Mouse (Mus musculus) megakaryocyte progenitor cell, adult 5-6 weeks (primary cell): ENCODE data around the gene Zmiz1. TPM values are rescaled to one million over a fixed set of nuclear protein-coding genes. Genes with fewer than 3 reads are reported as not detected.

Experiments
- ATAC-seq: replicated peaks from 2 replicates; pipeline ENCODE4 v1.8.0; 2016; ENCODE audit warnings: mild to moderate bottlenecking, moderate TSS enrichment, inconsistent platforms; ENCODE audit not compliant: poor library complexity
- total RNA-seq, 2 experiments: library from RNA; stranded (forward) in 1 of 2; stranded (reverse) in 1 of 2; fragments of 157-497, 149-512 nt in 1 of 2; fragments of 200-1000 nt in 1 of 2; gene quantifications; 2 replicates each; pipeline versions ENCODE4 v1.2.3 to v1.2.4; 2015 to 2017

Zmiz1 gene
- total RNA-seq, 2 experiments from 2014 or later, result 8.2 to 70.0 TPM

DNA sequence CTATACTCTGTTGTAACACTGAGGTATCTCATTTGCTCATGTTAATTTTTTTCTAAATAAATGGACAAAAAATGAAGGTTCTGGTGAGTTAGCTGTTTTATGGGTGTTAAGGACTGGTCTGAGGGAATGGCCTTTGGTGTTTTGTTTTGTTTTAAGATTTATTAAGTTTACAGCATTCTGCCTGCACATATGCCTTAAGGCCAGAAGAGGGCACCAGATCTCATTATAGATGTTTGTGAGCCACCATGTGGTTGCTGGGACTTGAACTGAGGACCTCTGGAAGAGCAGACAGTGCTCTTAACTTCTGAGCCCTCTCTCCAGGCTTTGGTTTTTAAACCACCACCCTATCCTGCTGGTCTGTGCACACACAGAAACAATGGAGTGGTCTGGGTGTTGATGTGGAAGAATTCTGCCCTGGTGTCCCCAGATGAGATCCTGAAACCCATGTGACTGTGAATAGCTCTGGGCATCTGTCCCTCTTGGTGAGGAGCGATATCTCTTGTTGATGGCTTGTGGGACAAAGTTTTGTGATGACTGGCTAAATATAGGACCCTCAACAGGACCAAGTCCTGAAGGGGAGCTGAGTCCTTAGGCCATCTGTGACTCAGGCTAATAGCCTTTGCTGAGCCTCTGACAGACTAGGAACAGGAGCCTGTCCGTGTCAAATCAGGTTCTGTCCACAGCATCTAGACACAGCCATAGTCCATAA lies 207.8 kb downstream of the Zmiz1 start:
- ATAC-seq, result 0 out of 2 replicates have a peak, but pooled peaks have one; percentile 33

DNA sequence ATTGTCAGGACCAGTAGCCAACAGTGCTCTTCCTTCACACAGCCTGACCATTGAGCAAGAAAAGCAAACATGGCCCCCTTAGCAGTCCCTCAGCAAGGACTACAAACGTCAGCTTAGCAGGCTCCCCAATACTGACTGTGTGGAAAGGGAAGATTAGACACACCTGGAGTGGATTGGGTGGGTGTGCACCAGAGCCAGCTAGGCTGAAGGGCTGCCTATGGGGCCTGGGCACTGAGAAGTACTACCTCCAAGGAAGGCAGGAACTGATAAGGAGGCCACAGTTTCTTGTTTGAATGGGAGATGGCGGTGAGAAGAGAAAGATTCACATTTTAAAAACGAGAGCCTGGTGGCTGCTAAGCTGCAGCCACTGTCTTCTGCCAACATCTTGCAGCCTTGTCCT lies 208.6 kb downstream of the Zmiz1 start:
- ATAC-seq, result peak; percentile 87

DNA sequence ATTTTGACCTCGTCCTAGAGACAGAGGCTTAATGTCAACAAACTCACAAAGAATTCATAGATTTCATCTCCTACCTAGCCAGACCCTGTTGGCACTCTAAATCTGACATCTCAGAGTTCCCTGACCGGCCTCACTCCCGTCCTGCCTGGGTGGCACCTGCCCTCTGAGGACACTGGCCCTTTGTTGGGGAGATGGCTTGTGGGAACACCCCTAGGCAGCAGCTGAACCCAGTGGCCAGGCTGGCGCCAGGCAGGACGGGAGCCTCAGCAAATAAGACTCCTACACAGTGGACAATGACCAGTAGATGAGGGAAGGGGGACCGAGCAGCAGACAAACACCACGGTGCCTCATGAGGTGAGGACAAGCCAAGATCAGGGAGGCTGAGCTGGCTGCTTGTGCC lies 220.6 kb downstream of the Zmiz1 start:
- no peak for ATAC-seq

DNA sequence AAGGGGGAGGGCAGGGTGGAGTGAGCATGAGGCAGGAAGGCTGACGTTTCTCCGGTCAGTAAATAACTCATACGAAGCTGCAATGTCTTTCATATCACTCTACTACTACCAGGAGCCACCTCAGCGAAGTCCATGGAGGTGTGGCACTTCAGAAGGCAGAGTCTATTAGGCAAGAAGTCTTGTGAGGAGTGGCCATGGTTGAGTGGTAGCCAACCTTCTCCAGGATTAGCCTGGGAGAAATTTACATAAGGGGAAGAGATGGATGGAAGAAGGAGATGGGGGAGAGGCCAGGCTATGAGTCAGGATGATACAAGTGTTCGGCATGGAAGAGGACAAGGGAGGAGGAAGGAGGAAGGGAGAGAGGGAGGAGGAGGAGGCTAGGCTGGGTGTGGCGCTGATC lies 223.0 kb downstream of the Zmiz1 start:
- no peak for ATAC-seq

DNA sequence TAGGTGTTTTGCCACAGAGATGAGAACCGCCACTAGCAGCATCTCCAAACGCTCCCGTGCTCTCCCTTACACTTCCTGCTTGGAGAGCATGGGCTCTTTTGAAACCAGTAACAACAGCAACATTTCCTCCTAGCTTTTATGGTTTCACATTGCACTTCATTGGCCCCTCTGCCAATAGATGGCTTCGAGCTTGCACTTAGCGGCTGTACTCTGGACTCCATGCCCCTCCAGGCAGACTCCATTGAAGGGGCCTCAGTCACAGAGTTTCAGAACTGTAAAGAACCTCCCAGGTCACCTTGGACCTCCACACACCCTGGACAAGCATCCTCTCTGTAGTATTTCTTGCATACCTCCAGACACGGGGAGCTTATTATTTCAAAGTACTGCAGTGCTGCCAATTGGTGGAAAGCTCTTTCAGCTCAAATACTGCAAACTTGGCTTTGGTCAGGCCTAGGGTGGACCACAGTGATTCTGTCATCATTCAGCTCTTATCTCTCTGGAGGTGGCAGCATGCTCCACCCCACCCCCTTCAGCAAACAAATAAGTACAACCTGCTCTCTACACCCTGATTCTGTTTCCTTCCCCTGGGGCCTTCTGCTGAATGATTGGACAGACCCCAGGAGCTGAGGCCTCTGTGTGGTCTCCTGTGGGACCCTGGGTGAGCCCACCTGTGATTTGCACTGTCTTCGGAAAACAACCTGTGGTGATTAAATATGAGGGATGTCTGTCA lies 227.4 kb downstream of the Zmiz1 start:
- peak; percentile 42; the same call in 1 of the 2 replicates for ATAC-seq

DNA sequence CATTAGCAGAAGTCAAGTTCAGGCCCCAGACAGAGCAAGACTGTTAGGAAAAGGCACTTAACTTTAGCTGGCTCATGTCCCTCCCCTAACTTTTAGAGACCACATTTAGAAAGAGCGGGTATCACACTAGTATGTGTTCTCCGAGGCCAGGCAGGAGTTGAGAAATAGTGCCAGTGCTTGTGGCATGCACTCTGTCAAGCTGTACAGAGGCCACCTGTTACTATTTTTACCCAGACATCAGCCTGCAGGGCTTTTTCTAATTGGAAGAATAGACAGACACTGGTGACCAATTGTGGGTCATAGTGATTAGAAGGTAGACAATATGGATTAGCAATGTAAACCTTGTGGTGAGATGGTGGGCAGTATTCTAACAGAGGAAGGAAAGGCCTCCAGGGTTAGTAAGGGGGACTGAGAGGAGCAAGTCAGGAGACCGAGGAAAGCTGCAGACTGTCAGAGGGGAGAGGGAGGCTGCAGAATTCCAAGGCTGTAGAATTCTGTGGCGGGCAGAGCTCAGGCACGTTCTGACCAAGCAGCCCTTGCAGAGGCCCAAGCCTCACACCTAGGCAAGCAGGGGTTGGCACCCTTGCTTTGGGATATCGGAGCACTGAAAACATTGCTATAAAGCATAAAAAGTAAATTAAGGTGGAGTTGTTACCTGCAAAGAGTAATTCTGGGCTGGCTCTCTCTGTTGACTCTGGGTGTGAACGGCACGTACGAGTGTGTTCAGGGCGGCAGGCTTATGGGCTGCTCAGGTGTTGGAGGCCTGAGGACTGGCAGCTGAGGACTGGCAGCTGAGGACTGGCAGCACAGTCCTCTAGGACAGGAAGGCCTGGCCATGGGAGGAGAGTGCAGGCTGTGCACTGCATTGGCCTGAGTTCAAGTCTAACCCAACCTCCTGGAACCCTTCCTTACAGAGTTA lies 228.3 kb downstream of the Zmiz1 start:
- peak; percentile 37; the same call in 1 of the 2 replicates for ATAC-seq

DNA sequence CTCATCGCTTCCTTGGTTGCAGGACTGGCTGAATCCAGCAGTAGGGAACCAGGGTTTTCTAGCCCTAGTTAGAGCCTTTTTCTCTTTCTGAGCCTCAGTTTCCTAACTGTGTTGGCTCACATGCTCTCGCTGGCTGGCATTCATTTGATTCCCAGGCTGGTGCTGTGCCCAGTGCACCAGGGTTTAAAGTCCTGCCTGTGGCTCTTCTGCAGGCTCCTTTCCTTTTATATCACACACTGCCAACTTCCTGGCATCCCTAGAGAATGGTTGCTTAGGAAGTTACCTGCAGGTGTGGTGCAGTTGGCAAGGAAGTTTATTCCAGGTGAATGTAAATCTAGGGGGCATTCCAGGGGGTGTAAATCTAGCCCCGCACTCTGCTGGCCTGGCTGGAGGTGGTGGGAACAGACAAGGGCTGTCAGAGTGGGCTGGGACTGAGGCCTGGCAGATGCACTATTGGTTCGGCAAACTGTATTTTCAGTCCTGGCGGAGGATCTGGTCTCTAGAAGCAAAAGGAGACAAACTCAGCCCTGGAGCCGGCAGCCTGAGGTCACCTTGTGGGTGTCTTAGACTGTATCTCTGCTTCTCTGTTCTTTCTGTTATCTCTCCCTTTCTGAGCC lies 234.4 kb downstream of the Zmiz1 start:
- peak; percentile 4 for ATAC-seq

DNA sequence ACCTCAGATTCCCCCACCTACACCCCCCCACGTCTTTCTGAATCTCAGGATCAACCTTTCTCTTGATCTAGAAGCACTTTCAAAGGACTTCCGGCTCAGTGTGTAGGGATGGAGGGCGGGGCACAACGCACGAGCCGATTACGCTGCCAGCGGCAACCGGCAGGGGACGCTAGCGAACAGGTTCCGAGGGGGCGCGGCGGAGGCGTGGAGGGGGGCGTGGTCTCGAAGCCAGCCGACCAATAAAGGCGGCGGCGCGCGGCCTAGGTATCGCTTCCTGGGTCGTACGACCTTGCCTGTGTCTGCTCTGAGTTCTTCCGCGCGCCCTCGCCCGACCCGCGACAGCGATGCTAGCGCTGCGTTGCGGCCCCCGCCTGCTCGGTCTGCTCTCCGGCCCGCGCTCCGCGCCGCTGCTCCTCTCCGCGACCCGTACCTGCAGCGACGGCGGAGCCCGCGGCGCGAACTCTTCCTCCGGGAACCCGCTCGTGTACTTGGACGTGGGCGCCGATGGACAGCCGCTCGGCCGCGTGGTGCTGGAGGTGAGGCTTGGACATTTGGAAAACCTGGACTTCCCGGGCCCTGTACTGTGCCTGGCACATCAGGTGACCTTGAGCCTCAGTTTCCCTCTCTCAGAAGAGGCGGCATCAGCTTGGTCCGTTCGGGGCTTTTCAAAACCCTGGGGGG lies 235.0 kb downstream of the Zmiz1 start, which contains the start of gene Ppif:
TSS of gene Ppif (plus strand) at position 267 of the 681 bp plus-strand sequence.
- peak; percentile 92 for ATAC-seq

DNA sequence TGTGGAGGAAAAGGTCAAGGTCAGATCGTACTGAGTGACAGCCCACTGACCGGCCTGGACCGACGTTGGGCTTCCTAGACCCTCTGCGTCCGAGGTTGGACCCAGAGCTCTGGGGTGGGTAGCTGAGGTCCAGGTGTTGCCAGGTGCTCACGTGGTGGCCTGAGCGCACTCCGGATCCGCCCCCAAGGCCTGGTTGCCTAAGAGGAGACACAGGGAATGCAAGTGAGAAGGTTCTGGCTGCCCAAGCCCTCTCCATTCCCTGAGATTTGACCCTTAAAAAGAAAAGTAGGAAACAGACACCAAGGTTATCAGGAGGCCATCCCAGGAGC lies 235.5 kb downstream of the Zmiz1 start:
- no peak for ATAC-seq

DNA sequence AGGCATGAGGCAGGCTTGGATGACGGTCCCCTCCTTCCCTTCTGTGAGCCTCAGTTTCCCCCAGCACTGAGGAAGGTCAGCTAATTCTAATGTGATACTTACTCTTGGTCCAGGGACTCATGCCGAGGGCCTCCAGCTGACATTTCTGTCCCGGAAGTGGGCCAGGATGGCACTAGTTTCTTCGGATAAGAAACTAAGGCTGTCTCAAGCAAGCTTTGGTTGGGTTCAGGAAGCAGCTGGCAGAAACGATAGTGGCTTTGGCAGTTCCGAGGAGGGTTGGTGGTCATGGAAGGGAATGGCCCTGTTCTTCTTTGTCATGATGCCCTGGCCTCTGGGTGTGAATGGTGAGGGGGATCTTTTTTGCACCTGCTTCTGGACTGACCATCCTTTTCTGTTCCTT lies 236.1 kb downstream of the Zmiz1 start:
- ATAC-seq, result peak; percentile 72

DNA sequence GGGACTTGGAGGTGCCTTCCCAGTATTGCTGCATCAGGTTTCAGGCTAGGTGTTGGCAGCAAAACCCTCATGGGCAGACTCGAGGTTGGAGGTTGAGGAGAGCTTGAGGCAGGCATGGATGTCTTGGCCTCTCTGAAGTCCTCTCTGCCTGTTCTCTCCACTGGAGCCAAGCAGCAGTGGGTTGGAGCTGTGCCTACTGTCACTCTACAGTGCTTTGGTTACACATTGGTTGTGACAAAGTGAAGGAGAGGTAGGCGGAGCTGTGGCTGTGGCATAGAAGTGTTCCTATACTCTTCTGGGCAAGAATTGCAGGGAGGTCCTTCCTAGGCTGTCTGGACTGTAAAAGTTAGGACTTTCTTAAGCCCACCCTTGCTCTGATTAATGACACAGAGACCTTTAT lies 237.4 kb downstream of the Zmiz1 start:
- no peak for ATAC-seq

DNA sequence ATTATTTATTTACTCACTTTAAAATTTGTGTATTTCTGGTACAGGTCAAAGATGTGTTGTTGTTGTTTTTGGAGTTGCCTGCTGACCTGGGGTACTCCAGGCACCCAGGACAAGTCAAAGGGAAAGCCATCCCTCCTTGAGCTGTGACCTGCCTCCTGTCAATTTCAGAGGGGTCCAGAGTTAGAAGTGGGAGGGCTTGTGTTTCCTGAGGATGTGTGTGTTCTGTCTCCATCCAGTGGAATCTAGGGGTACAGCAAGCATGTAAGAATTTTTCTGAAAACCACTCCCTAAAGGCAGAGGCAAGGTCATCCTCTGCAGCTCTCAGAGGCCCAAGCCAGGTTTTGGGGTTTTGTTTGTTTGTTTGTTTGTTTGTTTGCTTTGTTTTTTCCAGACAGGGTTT lies 243.0 kb downstream of the Zmiz1 start:
- peak; percentile 91 for ATAC-seq

DNA sequence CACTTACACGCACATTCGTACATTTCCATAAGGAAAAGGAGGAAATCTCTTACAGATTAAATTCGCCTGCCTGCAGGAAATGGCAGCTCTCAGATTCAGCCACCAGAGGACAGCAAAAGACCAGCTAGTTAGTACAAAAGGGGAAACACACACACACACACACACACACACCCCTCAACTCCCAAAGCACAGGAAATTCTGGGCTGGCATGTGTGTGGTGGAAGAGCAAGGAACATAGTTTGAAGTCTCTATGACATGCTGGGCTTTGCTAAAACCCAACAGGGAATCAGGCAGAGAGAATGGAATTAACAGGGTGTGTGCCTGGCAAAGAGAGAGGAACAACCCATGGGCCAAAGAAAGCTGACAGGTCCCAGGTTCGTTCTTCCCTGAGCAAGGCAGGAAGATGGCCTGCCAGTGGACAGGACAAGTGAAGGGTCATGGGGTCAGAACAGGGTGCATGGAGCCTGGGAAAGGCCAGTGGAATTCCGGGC lies 248.8 kb downstream of the Zmiz1 start:
- ATAC-seq, result peak; percentile 81

DNA sequence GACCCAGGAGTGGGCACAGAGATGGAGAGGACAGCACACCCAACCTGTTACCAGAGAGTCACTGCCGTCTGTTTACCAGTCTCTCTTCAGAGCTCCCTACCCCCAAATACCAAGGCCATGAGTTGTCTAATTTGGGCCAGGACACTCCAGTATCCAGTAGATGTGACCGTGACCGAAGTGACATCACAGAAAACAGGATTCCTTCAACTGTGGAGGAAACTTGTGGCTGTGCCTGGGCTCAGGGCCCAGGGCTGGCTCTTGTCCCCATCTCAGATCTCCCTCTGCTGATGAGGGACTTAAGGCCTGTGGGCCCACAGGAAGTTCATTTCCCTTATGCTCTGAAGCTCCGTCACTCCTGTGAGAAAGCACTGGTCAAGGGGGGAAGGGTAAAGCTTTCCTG lies 249.5 kb downstream of the Zmiz1 start:
- ATAC-seq, result no peak

DNA sequence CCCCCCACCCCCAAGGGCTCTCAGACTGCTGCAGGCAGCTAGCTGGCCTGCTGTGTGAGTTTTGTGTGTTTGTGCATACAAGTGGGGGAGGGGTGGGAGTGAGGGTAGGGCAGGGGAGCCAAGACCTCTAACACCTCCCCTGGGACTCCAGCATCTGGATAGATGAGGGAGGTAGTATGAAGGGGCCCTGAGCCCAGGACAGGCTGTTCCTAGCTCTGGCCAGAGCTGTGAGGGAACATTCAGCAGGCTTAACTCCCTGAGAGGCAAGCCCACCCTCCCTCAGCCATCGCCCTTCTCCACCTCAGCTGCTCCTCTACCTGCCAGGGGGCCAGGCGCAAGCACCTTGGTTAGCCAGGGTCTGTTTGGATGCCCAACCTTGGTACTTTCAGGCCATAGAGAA lies 249.9 kb downstream of the Zmiz1 start:
- ATAC-seq, result no peak

DNA sequence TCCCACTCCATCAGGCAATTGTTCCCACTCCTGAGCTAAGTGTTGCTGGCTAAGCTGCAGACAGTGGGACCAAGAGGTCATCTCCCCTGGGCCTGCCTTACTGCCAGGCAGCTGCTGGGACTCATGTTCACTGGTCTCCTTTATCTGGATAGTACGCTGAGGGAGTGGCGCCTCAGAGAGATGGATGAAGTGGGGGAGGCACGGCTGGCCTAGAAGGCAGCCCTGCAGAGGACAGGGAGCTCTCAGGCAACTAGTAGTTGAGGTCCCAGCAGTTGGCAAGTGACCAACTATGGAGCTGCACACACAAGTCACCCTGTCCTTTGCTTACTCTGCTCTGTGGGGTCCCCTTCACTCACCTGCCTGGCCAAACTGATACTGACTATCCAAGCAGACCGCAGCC lies 251.1 kb downstream of the Zmiz1 start:
- peak; percentile 55 for ATAC-seq

DNA sequence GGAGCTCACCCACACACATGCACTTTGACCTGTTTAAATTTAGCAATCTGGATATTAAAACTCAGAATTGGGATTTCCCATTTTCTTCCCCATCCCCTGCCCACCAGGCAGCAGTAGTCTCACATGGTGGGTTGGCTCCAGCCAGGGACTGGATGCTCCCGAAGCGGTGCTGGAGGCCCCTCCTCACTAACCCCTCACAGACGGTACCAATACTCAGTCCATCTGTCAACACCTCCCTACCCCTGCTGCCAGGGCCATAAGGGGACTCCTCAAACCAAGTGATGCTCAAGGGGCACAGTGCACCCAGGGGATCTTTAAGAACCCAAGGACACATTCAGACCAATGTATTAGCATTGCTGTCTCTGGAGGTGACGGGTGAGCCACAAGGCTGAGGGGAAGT lies 251.7 kb downstream of the Zmiz1 start:
- no peak for ATAC-seq

DNA sequence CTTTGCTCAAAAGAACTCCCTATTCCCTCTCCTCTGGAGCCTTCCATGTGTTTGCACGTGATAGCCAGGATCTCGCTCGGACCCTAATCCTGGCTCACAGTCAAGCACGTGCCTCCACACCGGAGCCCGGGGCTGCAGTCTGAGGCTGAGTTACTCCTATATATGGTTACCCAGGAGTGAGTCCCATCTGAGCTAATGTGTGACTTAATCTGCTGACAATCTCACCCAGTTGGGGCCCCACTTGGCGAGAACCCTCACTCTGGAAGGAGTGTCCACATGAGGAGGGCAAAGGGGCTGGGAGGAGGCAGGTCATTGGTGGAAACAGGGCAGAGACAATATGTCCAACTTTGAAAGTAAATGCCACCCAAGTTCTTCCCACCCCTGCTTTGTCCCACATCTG lies 252.2 kb downstream of the Zmiz1 start:
- ATAC-seq, result no peak

DNA sequence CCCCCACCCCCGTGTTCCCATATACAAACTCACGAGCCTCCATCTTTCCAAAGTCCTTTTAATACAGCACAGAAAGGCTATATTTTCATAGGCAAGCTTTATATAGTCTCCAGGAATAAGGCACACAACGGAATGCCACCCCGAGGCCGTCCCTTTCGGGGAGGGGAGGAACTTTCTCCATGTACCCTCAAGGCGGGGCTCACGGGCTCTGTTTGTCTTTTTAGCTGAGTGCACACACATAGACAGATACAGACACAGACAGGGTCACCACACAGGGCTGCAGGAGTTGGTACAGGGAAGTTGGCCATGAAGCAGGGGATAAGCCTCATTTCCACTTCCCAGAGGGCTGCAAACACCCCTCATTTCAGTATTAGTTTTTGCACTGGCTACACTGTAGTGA lies 252.6 kb downstream of the Zmiz1 start:
- ATAC-seq, result no peak

DNA sequence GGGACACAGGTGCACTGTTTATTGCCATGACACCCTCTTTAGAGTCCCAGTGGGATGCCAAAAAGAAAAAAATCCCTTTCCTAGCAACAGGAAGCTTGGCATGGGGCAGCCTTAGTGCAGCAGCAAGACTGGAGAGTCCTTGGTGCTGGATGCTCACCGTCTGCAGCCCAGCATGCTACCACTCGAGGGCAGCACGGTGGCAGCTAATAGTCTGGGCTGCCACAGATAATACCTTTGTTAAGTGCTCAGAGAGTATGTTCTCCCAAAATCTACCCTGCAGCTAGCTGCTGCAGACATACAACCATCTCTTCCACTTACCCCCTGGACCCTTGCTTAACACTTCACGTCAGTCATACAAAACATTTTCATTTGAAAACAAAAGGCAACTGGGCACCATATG lies 254.5 kb downstream of the Zmiz1 start:
- ATAC-seq, result peak; percentile 53
